Mouse (Mus musculus) CH12.LX (cell line): ENCODE data around the gene Iqgap3. TPM values are rescaled to one million over a fixed set of nuclear protein-coding genes. Genes with fewer than 3 reads are reported as not detected.

Experiments
- DNase-seq: peaks from one replicate; pipeline ENCODE4 v3.0.0-alpha.2; 2013; ENCODE audit errors: extremely low read depth
- H3K27ac ChIP-seq: 2 replicates; pipeline ENCODE4 v1.5.1; 2012; ENCODE audit warnings: low read depth, mild to moderate bottlenecking, control low read depth, moderate library complexity; ENCODE audit not compliant: insufficient read depth
- H3K27me3 ChIP-seq: replicated peaks from 2 replicates; pipeline ENCODE3; 2012; ENCODE audit warnings: inconsistent platforms
- H3K36me3 ChIP-seq, 2 experiments: replicated peaks in 1 of 2; 2 replicates each; pipeline versions ENCODE3 to v1.6.1; 2012; ENCODE audit warnings: inconsistent platforms in 1 of 2, low read length in 1 of 2, mild to moderate bottlenecking in 1 of 2, mixed read lengths in 1 of 2, moderate library complexity in 1 of 2; ENCODE audit not compliant: control insufficient read depth in 1 of 2, insufficient read depth in 1 of 2
- H3K4me1 ChIP-seq, 2 experiments: 2 replicates each; pipeline ENCODE4 v1.6.1; 2012; ENCODE audit warnings: inconsistent platforms in 1 of 2, moderate library complexity in 1 of 2; ENCODE audit not compliant: insufficient read depth in 2 of 2, control insufficient read depth in 1 of 2
- H3K4me2 ChIP-seq: 2 replicates; pipeline ENCODE4 v1.6.1; 2012; ENCODE audit warnings: low read depth, mild to moderate bottlenecking, control low read depth; ENCODE audit not compliant: poor library complexity, insufficient read depth, severe bottlenecking
- H3K4me3 ChIP-seq, 3 experiments: fragments of 150-350 bp in 1 of 3; sonication (generic) in 1 of 3; replicated peaks in 1 of 3; 2 replicates each; pipeline versions ENCODE3 to v1.5.1; 2011 to 2012; ENCODE audit warnings: low read depth in 2 of 3, low read length in 2 of 3, mild to moderate bottlenecking in 2 of 3, moderate library complexity in 2 of 3, control low read depth in 1 of 3, improper control_type of control experiment in 1 of 3, inconsistent platforms in 1 of 3, mixed read lengths in 1 of 3; ENCODE audit not compliant: poor library complexity in 1 of 3
- H3K79me2 ChIP-seq: replicated peaks from 2 replicates; pipeline ENCODE4 v1.6.1; 2012; ENCODE audit warnings: mild to moderate bottlenecking, moderate library complexity; ENCODE audit not compliant: control insufficient read depth, poor library complexity, insufficient read depth, severe bottlenecking; ENCODE audit errors: extremely low read depth
- H3K9ac ChIP-seq: 2 replicates; pipeline ENCODE4 v1.6.1; 2012; ENCODE audit warnings: low read depth, mild to moderate bottlenecking, control low read depth, moderate library complexity; ENCODE audit not compliant: insufficient read depth
- H3K9me3 ChIP-seq: replicated peaks from 2 replicates; pipeline ENCODE3; 2012; ENCODE audit warnings: low read length, inconsistent platforms, mixed read lengths
- CHD1 ChIP-seq: IDR thresholded peaks from 2 replicates; pipeline ENCODE4 v1.6.1; 2012; ENCODE audit warnings: low read depth, low read length, improper control_type of control experiment, inconsistent platforms
- CHD2 ChIP-seq: IDR thresholded peaks from 2 replicates; pipeline ENCODE4 v1.6.1; 2011; ENCODE audit warnings: low read length, improper control_type of control experiment
- ELF1 ChIP-seq: IDR thresholded peaks from 2 replicates; pipeline ENCODE4 v1.6.1; 2014; ENCODE audit warnings: low read depth, mild to moderate bottlenecking, inconsistent platforms, low read length, improper control_type of control experiment
- EP300 ChIP-seq: IDR thresholded peaks from 2 replicates; pipeline ENCODE4 v1.6.1; 2011; ENCODE audit warnings: low read length, improper control_type of control experiment
- HCFC1 ChIP-seq: IDR thresholded peaks from 2 replicates; pipeline ENCODE4 v1.6.1; 2012; ENCODE audit warnings: low read depth, mild to moderate bottlenecking, inconsistent platforms, low read length, improper control_type of control experiment
- IRF4 ChIP-seq: IDR thresholded peaks from 2 replicates; pipeline ENCODE4 v1.6.1; 2014; ENCODE audit warnings: low read depth, mild to moderate bottlenecking, inconsistent platforms, low read length, improper control_type of control experiment
- KAT2A ChIP-seq: IDR thresholded peaks from 2 replicates; pipeline ENCODE4 v1.6.1; 2012; ENCODE audit warnings: low read length, improper control_type of control experiment, inconsistent platforms; ENCODE audit not compliant: insufficient replicate concordance
- MAX ChIP-seq: IDR thresholded peaks from 2 replicates; pipeline ENCODE4 v1.6.1; 2011; ENCODE audit warnings: low read length, improper control_type of control experiment
- MYC ChIP-seq: IDR thresholded peaks from 2 replicates; pipeline ENCODE4 v1.6.1; 2011; ENCODE audit warnings: low read depth, mild to moderate bottlenecking, improper control_type of control experiment, low read length
- PAX5 ChIP-seq: IDR thresholded peaks from 2 replicates; pipeline ENCODE4 v1.6.1; 2012; ENCODE audit warnings: low read length, inconsistent platforms, mixed read lengths
- SIN3A ChIP-seq: IDR thresholded peaks from 2 replicates; pipeline ENCODE4 v1.6.1; 2012; ENCODE audit warnings: low read length, improper control_type of control experiment, inconsistent platforms
- TCF12 ChIP-seq: IDR thresholded peaks from 2 replicates; pipeline ENCODE4 v1.6.1; 2014; ENCODE audit warnings: low read depth, mild to moderate bottlenecking, inconsistent platforms, low read length, improper control_type of control experiment
- UBTF ChIP-seq: IDR thresholded peaks from 2 replicates; pipeline ENCODE4 v1.6.1; 2012; ENCODE audit warnings: low read depth, mild to moderate bottlenecking, inconsistent platforms, low read length, improper control_type of control experiment, moderate library complexity
- ZNF384 ChIP-seq: IDR thresholded peaks from 2 replicates; pipeline ENCODE4 v1.6.1; 2012; ENCODE audit warnings: low read depth, low read length, improper control_type of control experiment, inconsistent platforms
- dilution Hi-C: fragments of 300-500 bp; cut with MboI; formaldehyde crosslinking; loops from 2 replicates; pipeline ENCODE4 v1.14.3; 2020; ENCODE audit warnings: low sequenced_read_pairs; ENCODE audit not compliant: extremely low pct_unique_long_range_greater_than_20kb, extremely low pct_ligation_motif_present
- in situ Hi-C: fragments of 300-500 bp; cut with MboI; formaldehyde crosslinking; loops from 3 replicates; pipeline ENCODE4 v1.14.3; 2019; ENCODE audit warnings: low sequenced_read_pairs, low pct_ligation_motif_present, low pct_unique_long_range_greater_than_20kb, mixed read lengths
- polyA plus RNA-seq: library from polyadenylated mRNA; unstranded; fragments of >175 nt; gene quantifications from 2 replicates; pipeline ENCODE4 v1.2.1, GENCODE M21; 2012; ENCODE audit warnings: low read depth; ENCODE audit not compliant: insufficient read length
- total RNA-seq, 2 experiments: library from RNA; depleted of rRNA; stranded (reverse); fragments of 300-350 nt in 1 of 2; fragments of >200 nt in 1 of 2; gene quantifications; 2 replicates each; pipeline ENCODE4 v1.2.3; 2012 to 2014

Gene Iqgap3
- total and polyA plus RNA-seq, 3 experiments = 13.0 to 21.9 (median 18.3) TPM

DNA sequence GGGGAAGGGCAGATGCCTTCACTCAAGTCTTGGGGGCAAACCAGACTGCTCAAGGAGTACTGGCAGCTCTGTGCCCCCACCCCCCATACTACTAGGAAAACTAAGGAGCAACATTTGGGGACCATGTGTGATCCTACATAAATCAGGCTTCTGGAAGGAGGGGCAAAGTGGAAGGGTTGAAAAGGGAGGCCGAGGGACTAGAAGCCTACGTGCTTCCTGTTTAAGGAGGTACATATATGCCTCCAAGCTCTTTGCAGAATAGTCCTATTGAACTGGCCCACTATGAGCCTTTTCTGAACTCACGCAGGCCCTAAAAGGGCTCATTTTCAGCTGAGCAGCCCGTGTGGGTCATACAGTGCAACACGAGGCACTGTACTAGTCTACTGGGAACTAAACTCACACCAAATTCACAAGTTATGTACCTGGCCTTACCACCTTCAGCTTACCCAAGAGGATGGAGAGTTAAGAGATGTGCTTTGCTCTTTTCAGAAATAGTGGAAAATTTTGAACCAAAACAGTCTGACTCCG lies 59.2 kb downstream of the Iqgap3 start:
- Histone ChIP-seq H3K9ac (peak overlapping the region; percentile 49), H3K79me2 (peaks cover 35% of the 10 kb centered on the region), H3K27ac (peak overlapping the region; percentile 88)
- TF ChIP-seq MYC = 0 out of 2 replicates have a peak, but pooled peaks have one; percentile 2
- TF ChIP-seq MAX = 0 out of 2 replicates have a peak, but pooled peaks have one; percentile 37
- no peak for TF ChIP-seq IRF4
- TF ChIP-seq SIN3A = no peak
- TF ChIP-seq, all 38 proteins: peak for 2
- Histone ChIP-seq H3K9me3 (no peaks in the 10 kb centered on the region), H3K27me3 (no peaks in the 10 kb centered on the region), H3K4me1 (peaks cover 18 to 54% of the 10 kb centered on the region in 2 experiments), H3K36me3 (peaks cover 2 to 16% of the 10 kb centered on the region in 2 experiments), H3K4me3 (peak overlapping the region; percentile 44 to 96 (median 51)), H3K4me2 (peak overlapping the region; percentile 84)
- dilution Hi-C loops (no loop called here), in situ Hi-C loops (no loop called here)
- DNase-seq = no peak

DNA sequence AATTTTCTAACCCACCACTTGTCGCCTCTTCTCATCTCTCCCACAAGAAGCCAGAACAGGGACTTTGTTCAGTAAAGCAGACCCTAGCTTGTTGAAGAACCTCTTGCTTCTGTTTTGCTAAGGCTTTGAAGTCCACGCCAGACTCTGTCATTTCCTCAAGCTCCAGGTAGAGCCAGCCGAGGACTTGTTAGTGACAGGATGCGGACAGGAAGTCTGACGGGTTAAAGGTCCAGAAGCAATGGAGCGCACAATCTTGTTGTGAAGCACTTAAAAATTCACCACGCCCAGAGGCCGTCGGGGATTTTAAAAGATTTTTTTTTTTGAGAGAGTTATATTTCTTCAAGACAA lies 59.6 kb downstream of the Iqgap3 start:
- Histone ChIP-seq H3K4me2 (peak overlapping the region; percentile 84), H3K79me2 (peaks cover 39% of the 10 kb centered on the region), H3K27me3 (no peaks in the 10 kb centered on the region), H3K9me3 (no peaks in the 10 kb centered on the region), H3K9ac (peak overlapping the region; percentile 49), H3K27ac (peak overlapping the region; percentile 88; the same call in 1 of the 2 replicates), H3K4me3 (peak overlapping the region; percentile 44 to 96 (median 51)), H3K4me1 (peaks cover 21 to 55% of the 10 kb centered on the region in 2 experiments), H3K36me3 (peaks cover 2 to 17% of the 10 kb centered on the region in 2 experiments)
- 0 out of 2 replicates have a peak, but pooled peaks have one; percentile 6 for TF ChIP-seq MAX
- peak; percentile 66; the same call in 1 of the 2 replicates for TF ChIP-seq SIN3A
- TF ChIP-seq PAX5 = no peak
- no peak for TF ChIP-seq UBTF
- TF ChIP-seq IRF4 = 0 out of 2 replicates have a peak, but pooled peaks have one; percentile 4
- TF ChIP-seq EP300 = no peak
- TF ChIP-seq ELF1 = 0 out of 2 replicates have a peak, but pooled peaks have one; percentile 7
- no peak; the same call in 1 of the 2 replicates for TF ChIP-seq CHD1
- TF ChIP-seq ZNF384 = peak; percentile 60
- 0 out of 2 replicates have a peak, but pooled peaks have one; percentile 52 for TF ChIP-seq CHD2
- no peak for TF ChIP-seq HCFC1
- no peak for TF ChIP-seq MYC
- 0 out of 2 replicates have a peak, but pooled peaks have one; percentile 24 for TF ChIP-seq KAT2A
- no peak; the same call in 1 of the 2 replicates for TF ChIP-seq TCF12
- no peak for DNase-seq
- in situ Hi-C loops (no loop called here), dilution Hi-C loops (no loop called here)
